Mouse (Mus musculus): Measurements from ENCODE around the gene Efna5.

DNA sequence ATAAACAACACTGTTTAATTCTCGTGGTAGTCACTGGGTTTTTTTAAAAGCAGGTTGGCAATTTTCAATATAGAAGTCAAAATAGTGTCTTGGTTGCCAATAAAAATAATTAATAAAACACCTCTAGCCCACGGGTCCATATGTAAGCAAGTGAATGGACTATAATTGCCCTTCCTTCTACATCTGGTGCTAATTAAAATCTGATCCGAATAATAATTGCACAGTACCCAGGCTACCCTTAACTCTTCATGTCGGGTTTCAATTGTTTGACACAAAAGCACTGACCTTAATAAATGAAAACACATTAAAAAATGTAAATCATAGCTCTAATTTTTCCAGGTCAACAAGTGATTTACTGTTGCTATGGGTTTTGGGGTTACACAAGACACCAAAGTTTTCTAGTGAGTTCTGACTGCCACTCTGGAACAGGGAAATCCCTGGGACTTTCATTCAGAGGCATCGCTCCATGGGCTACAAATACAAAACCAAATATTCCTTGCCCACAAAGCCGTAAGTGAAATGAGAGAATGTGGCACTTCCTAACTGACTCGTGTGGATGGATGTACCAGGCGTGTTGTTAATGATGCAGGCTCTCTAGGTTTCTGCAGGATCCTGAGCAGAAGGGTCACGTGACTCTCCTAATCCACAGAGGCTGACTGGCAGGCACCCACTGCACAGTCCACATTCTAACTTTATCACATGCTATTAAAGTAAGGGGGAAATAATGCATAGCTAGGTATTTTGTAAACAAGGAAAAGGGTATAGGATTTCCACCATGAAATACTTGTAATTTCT lies 178.9 kb downstream of the Efna5 start:
- TF ChIP-seq CTCF (IDR thresholded peaks at IDR 0.05; ENCODE audit: low read depth, low read length) (no peak), GATA1 (IDR thresholded peaks at IDR 0.05; ENCODE audit: borderline replicate concordance, low read length) (no peak), POLR2AphosphoS5 (IDR thresholded peaks at IDR 0.05; ENCODE audit: insufficient replicate concordance, low read depth, low read length) (no peak)
